Mouse (Mus musculus): ENCODE results near the gene Plod3. TPM values are rescaled to one million over a fixed set of nuclear protein-coding genes. Genes with fewer than 3 reads are reported as not detected.

Plod3 gene
- polyA plus RNA-seq, 1 experiment from 2014 or later: 63.0 TPM

DNA sequence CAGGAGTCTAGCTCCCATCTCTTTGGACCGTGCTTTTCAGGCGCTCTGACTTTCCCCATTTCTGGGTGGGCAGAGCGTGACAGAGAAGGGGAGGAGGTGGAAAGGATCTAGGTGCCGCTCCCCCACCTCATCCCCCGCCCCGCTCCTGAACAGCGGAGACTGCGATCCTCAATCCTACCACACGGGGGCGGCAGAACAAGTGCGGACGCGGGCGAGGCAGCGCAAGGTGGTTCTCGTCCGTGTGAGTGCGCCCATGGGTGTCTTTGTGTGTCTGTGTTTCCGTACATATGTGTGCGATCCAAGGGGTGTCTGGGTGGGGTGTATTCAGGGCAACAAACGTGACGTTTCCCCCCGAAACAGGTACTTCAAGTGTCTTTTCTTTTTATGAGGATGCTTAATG is 38.3 kb downstream of the Plod3 start:
- Histone ChIP-seq H3K27ac (ENCODE audit: low read length) (no peak overlapping the region), H3K36me3 (ENCODE audit: control insufficient read depth, insufficient read depth, low read length) (no peaks in the 10 kb centered on the region), H3K27me3 (ENCODE audit: control insufficient read depth, insufficient read depth, low read depth, low read length) (peaks cover 56% of the 10 kb centered on the region), H3K4me1 (replicated peaks; ENCODE audit: control insufficient read depth, insufficient read depth, low read length) (peaks cover 3% of the 10 kb centered on the region; the same call in 1 of the 2 replicates), H3K9me3 (ENCODE audit: control insufficient read depth, low read length) (no peaks in the 10 kb centered on the region), H3K4me2 (ENCODE audit: low read depth, low read length) (no peak overlapping the region), H3K4me3 (ENCODE audit: low read length) (no peak overlapping the region), H3K9ac (ENCODE audit: low read length) (no peak overlapping the region)
- WGBS: under 1% methylated on average over 23 of the region's 23 CpGs
- ATAC-seq (ENCODE audit: low read depth): 0 out of 2 replicates have a peak, but pooled peaks have one; percentile 29

DNA sequence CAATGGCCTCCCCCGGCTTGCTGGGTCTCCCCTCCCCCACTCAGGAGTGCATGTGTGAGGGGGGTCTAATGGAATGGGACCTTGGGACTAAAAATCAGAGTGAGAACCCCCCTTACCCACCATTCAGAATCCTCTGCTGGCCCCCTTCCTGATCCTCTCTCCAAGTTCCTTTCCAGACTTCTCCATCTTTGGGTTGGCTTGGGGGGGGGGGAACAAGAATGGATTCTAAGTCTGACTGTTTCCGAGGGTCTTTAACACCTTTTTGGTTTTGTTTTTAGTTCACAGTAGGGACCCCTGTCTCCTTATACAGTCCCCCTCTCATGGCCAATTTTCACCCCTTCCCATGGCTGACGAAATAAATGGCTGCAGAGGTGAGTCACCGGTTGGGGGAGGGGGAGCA is 39.3 kb downstream of the Plod3 start, which contains the start of gene Vgf:
Vgf (plus strand) TSS at position 301 of the 400 bp plus-strand sequence.
- no peak for ATAC-seq (ENCODE audit: low read depth)
- Histone ChIP-seq H3K27me3 (ENCODE audit: control insufficient read depth, insufficient read depth, low read depth, low read length) (peaks cover 66% of the 10 kb centered on the region), H3K4me3 (ENCODE audit: low read length) (no peak within 1 kb of the TSS), H3K9ac (ENCODE audit: low read length) (no peak within 1 kb of the TSS), H3K27ac (ENCODE audit: low read length) (no peak within 1 kb of the TSS), H3K9me3 (ENCODE audit: control insufficient read depth, low read length) (no peaks in the 10 kb centered on the region), H3K36me3 (ENCODE audit: control insufficient read depth, insufficient read depth, low read length) (no peaks in the 10 kb centered on the region), H3K4me1 (replicated peaks; ENCODE audit: control insufficient read depth, insufficient read depth, low read length) (peaks cover 12% of the 10 kb centered on the region), H3K4me2 (ENCODE audit: low read depth, low read length) (no peak within 1 kb of the TSS)
- 7% methylated on average over 4 of the region's 4 CpGs for WGBS

DNA sequence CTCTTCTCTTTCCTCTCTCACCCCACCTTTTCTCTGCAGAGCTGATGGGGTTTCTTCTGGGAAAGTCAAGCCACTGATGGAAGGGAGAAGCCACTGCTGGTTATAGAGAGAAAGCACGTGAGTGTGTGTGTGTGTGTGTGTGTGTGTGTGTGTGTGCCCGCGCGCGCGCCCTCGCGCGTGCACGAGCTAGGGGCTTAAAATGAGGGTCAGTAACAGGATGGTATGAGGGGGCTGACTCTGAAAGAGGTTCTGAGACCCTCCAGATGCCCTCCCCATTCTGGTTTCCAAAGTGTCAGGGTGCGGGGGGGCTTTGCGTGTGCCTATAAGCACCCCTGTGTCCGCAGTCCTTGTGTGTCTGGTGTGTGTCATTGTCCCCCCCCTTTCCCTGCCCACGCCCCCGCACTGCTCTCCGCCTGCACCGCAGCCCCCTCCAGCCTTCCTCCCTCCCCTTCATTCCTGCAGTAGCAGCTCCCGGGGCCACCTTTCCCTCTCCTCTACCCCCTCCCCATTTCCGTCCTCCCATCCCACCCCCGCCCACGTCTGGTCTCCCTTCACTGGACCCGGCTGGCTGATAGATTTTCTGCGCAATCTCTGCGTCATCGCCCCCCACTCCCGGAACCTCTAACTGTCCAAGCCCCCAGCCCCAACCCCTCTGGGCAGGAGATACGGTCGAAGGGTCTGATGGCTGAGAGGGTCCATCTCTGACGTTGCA is 41.9 kb downstream of the Plod3 start:
- no peak overlapping the region for H3K9ac ChIP-seq (ENCODE audit: low read length)
- H3K36me3 ChIP-seq (ENCODE audit: control insufficient read depth, insufficient read depth, low read length): no peaks in the 10 kb centered on the region
- H3K27ac ChIP-seq (ENCODE audit: low read length): no peak overlapping the region
- H3K4me2 ChIP-seq (ENCODE audit: low read depth, low read length): no peak overlapping the region
- H3K4me1 ChIP-seq (replicated peaks; ENCODE audit: control insufficient read depth, insufficient read depth, low read length): peaks cover 26% of the 10 kb centered on the region
- H3K27me3 ChIP-seq (ENCODE audit: control insufficient read depth, insufficient read depth, low read depth, low read length): peaks cover 79% of the 10 kb centered on the region
- WGBS: 4% methylated on average over 29 of the region's 29 CpGs
- no peak for ATAC-seq (ENCODE audit: low read depth)
- no peaks in the 10 kb centered on the region for H3K9me3 ChIP-seq (ENCODE audit: control insufficient read depth, low read length)
- H3K4me3 ChIP-seq (ENCODE audit: low read length): no peak overlapping the region

DNA sequence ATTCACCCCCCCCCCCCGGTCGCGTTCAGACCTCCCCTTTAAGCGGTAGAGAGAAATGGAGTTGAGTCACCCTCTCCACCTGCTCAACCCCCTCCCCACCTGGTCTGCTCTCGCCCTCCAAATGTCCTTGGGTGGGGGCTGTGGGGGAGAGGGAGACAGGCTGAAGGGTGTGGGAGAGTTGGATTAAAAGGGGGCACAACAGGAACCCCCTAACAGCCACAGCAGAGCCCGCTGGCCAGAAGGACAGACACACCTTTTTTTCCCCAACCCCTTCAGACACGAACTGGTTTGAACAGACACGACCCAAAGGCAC is 42.4 kb downstream of the Plod3 start:
- H3K36me3 ChIP-seq (ENCODE audit: control insufficient read depth, insufficient read depth, low read length): no peaks in the 10 kb centered on the region
- peaks cover 26% of the 10 kb centered on the region for H3K4me1 ChIP-seq (replicated peaks; ENCODE audit: control insufficient read depth, insufficient read depth, low read length)
- H3K4me3 ChIP-seq (ENCODE audit: low read length): no peak overlapping the region
- no peaks in the 10 kb centered on the region for H3K9me3 ChIP-seq (ENCODE audit: control insufficient read depth, low read length)
- peaks cover 76% of the 10 kb centered on the region for H3K27me3 ChIP-seq (ENCODE audit: control insufficient read depth, insufficient read depth, low read depth, low read length)
- H3K27ac ChIP-seq (ENCODE audit: low read length): no peak overlapping the region
- no peak overlapping the region for H3K4me2 ChIP-seq (ENCODE audit: low read depth, low read length)
- H3K9ac ChIP-seq (ENCODE audit: low read length): no peak overlapping the region
- ATAC-seq (ENCODE audit: low read depth): no peak
- WGBS: 2% methylated on average over 8 of the region's 8 CpGs

DNA sequence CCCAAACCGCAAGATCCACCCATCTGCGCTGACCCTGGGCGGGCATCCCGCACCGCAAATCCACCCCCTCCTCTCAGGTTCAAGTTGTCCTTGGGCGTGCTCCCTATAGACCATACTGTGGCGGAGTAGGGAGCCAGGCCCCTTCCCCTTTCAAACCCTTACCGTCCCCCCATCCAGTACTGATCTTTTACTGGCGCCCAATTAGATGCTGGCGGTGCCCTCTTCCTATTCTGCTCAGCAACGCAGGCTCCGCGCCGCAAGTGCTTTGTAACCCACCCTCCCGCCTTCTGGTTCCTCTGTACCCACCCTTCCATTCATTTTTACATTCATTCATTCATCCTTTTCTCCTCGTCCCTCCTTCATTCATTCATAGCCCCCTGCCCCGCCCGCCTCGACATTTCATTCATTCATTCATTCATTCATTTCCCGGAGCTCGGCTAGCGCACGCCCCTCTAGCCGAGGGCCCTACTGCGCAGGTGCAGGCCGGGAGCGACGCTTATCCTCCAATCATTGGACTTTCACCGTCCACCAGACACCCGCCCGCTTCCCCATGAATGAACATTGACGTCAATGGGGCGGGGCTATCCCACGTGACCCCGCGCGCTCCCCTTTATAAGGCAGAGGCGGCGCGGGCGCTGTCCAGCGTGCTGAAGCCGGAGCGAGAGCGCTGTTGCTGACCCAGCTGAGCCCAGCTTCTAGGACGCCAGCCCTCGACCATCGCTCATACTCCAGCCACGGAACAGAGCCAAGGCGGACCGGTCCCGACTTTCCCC is 43.0 kb downstream of the Plod3 start:
- Histone ChIP-seq H3K27ac (ENCODE audit: low read length) (no peak overlapping the region), H3K36me3 (ENCODE audit: control insufficient read depth, insufficient read depth, low read length) (no peaks in the 10 kb centered on the region; the same call in 1 of the 2 replicates), H3K9ac (ENCODE audit: low read length) (no peak overlapping the region), H3K4me2 (ENCODE audit: low read depth, low read length) (peak overlapping the region; percentile 71), H3K27me3 (ENCODE audit: control insufficient read depth, insufficient read depth, low read depth, low read length) (peaks cover 71% of the 10 kb centered on the region), H3K4me1 (replicated peaks; ENCODE audit: control insufficient read depth, insufficient read depth, low read length) (peaks cover 26% of the 10 kb centered on the region), H3K9me3 (ENCODE audit: control insufficient read depth, low read length) (no peaks in the 10 kb centered on the region), H3K4me3 (ENCODE audit: low read length) (peak overlapping the region; percentile 41)
- peak; percentile 63 for ATAC-seq (ENCODE audit: low read depth)
- WGBS: under 1% methylated on average over 52 of the region's 52 CpGs

DNA sequence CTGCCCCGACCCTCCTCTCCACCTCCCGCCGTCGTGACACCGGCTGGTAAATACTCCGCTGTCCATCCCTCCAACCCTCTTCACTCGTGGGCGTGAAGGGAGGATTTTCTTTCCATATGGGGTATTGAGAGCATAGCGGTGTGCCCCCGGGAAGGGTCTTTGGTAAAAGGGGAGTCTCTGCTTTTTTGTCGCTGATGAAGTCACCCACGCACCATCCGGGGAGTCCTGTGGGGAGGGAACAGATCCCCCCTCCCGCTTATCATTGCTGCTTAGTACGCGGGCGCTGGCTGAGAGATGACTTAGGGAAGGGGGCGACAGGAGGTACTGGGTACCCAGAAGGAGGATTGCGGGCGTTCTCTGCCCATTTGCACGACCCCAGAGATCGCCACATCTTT is 43.6 kb downstream of the Plod3 start:
- peak overlapping the region; percentile 28 for H3K4me2 ChIP-seq (ENCODE audit: low read depth, low read length)
- peaks cover 26% of the 10 kb centered on the region for H3K4me1 ChIP-seq (replicated peaks; ENCODE audit: control insufficient read depth, insufficient read depth, low read length)

DNA sequence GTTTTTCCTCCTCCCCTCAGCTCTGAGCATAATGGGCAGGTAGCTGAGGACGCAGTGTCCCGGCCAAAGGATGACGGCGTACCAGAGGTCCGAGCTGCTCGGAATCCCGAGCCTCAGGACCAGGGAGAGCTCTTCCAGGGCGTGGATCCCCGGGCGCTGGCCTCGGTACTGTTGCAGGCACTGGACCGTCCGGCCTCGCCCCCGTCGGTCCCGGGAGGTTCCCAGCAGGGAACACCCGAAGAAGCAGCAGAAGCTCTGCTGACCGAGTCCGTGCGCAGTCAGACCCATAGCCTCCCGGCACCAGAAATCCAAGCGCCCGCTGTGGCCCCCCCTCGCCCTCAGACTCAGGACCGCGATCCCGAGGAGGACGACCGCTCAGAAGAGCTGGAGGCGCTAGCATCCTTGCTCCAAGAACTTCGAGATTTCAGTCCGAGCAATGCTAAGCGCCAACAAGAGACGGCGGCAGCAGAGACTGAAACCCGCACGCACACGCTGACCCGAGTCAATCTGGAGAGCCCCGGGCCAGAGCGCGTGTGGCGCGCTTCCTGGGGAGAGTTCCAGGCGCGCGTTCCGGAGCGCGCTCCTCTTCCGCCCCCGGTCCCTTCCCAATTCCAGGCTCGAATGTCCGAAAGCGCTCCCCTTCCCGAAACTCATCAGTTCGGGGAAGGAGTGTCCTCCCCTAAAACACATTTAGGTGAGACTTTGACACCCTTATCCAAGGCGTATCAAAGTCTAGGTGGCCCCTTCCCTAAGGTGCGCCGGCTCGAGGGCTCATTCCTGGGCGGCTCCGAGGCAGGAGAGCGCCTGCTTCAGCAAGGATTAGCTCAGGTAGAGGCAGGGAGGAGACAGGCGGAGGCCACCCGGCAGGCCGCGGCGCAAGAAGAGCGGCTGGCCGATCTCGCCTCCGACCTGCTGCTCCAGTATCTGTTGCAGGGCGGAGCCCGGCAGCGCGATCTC is 44.5 kb downstream of the Plod3 start:
- no peak overlapping the region for H3K9ac ChIP-seq (ENCODE audit: low read length)
- H3K27ac ChIP-seq (ENCODE audit: low read length): no peak overlapping the region
- peaks cover 9% of the 10 kb centered on the region; the same call in 1 of the 2 replicates for H3K36me3 ChIP-seq (ENCODE audit: control insufficient read depth, insufficient read depth, low read length)
- no peaks in the 10 kb centered on the region for H3K9me3 ChIP-seq (ENCODE audit: control insufficient read depth, low read length)
- peaks cover 26% of the 10 kb centered on the region for H3K4me1 ChIP-seq (replicated peaks; ENCODE audit: control insufficient read depth, insufficient read depth, low read length)
- peak overlapping the region; percentile 85 for H3K4me2 ChIP-seq (ENCODE audit: low read depth, low read length)
- H3K4me3 ChIP-seq (ENCODE audit: low read length): peak overlapping the region; percentile 43
- no peak for ATAC-seq (ENCODE audit: low read depth)
- peaks cover 57% of the 10 kb centered on the region for H3K27me3 ChIP-seq (ENCODE audit: control insufficient read depth, insufficient read depth, low read depth, low read length)
- WGBS: under 1% methylated on average over 78 of the region's 78 CpGs

More for the DNA sequence above, 43.6 kb downstream of the Plod3 start:
- Histone ChIP-seq H3K9me3 (ENCODE audit: control insufficient read depth, low read length) (no peaks in the 10 kb centered on the region), H3K4me3 (ENCODE audit: low read length) (peak overlapping the region; percentile 12; the same call in 1 of the 2 replicates), H3K36me3 (ENCODE audit: control insufficient read depth, insufficient read depth, low read length) (no peaks in the 10 kb centered on the region; the same call in 1 of the 2 replicates), H3K27me3 (ENCODE audit: control insufficient read depth, insufficient read depth, low read depth, low read length) (peaks cover 65% of the 10 kb centered on the region), H3K27ac (ENCODE audit: low read length) (no peak overlapping the region), H3K9ac (ENCODE audit: low read length) (no peak overlapping the region)
- 15% methylated on average over 22 of the region's 22 CpGs for WGBS
- no peak for ATAC-seq (ENCODE audit: low read depth)

DNA sequence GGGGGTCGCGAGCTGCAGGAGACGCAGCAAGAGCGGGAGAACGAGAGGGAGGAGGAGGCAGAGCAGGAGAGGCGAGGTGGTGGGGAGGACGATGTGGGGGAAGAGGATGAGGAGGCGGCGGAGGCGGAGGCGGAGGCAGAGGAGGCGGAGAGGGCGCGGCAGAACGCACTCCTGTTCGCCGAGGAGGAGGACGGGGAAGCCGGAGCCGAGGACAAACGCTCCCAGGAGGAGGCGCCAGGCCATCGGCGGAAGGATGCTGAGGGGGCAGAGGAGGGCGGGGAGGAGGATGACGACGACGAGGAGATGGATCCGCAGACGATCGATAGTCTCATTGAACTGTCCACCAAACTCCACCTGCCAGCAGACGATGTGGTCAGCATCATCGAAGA is 45.2 kb downstream of the Plod3 start:
- peak overlapping the region; percentile 85 for H3K4me2 ChIP-seq (ENCODE audit: low read depth, low read length)
- no peak overlapping the region for H3K27ac ChIP-seq (ENCODE audit: low read length)
- peak overlapping the region; percentile 43 for H3K4me3 ChIP-seq (ENCODE audit: low read length)
- H3K9me3 ChIP-seq (ENCODE audit: control insufficient read depth, low read length): no peaks in the 10 kb centered on the region
- WGBS: under 1% methylated on average over 29 of the region's 33 CpGs
- H3K36me3 ChIP-seq (ENCODE audit: control insufficient read depth, insufficient read depth, low read length): peaks cover 15% of the 10 kb centered on the region
- ATAC-seq (ENCODE audit: low read depth): no peak; the same call in 1 of the 2 replicates
- peaks cover 51% of the 10 kb centered on the region for H3K27me3 ChIP-seq (ENCODE audit: control insufficient read depth, insufficient read depth, low read depth, low read length)
- no peak overlapping the region for H3K9ac ChIP-seq (ENCODE audit: low read length)
- H3K4me1 ChIP-seq (replicated peaks; ENCODE audit: control insufficient read depth, insufficient read depth, low read length): peaks cover 26% of the 10 kb centered on the region

Data from lung, embryonic 16.5 days (tissue).